Mouse (Mus musculus) activated CD4-positive, CD25-positive, alpha-beta regulatory T cell, adult 4 months (primary cell): ENCODE results near the gene B3glct. TPM values are rescaled to one million over a fixed set of nuclear protein-coding genes. Genes with fewer than 3 reads are reported as not detected.

Source experiments
- ATAC-seq: one replicate; pipeline ENCODE4 v1.8.0; 2017
- polyA plus RNA-seq, 2 experiments: library from polyadenylated mRNA; unstranded; fragments of 100-300 nt; shearing (Covaris generic); gene quantifications; one replicate each; pipeline ENCODE4 v1.2.1; 2017

The B3glct gene
- polyA plus RNA-seq, 2 experiments from 2014 or later = 2.4 to 2.9 TPM

GRCm38 (mm10) chr5:149751861-149752260 lies 73.8 kb downstream of the B3glct start:
- ATAC-seq = no peak

DNA sequence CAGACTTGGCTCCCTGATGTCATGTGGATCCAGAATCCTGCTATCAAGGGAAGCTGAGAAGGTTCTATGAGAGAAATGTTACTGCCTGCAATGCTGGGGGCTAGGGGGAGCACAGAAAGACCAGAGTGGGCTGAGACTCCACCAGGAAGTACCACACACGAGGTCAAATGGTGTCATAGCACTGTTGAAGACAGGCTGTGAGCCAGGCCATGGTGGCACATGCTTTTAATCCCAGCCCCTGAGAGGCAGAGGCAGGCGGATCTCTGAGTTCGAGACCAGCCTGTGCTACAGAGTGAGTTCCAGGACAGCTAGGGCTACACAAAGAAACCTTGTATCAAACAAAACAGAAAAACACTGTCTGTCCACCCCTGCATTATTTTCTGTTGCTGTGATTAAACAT lies 75.0 kb downstream of the B3glct start:
- no peak for ATAC-seq

DNA sequence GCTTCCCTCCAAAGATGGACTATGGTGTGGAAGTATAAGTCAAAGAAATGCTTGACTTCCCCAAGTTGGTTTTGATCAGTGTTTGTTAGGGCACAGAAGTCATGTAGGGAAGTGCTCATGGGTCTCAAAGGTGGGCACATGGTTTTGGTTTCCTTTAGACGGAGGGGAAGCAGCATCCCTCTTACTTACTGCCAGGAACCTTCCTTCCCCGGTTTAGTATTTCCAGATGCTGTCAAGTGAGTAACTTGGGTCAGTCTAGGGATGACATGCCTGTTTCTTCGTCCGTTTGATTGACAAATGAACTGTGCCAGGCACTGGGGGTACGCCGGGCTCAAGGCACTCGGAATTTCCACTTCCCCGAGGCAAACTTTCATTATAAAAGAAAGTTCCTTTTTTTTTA lies 89.1 kb downstream of the B3glct start:
- no peak for ATAC-seq

DNA sequence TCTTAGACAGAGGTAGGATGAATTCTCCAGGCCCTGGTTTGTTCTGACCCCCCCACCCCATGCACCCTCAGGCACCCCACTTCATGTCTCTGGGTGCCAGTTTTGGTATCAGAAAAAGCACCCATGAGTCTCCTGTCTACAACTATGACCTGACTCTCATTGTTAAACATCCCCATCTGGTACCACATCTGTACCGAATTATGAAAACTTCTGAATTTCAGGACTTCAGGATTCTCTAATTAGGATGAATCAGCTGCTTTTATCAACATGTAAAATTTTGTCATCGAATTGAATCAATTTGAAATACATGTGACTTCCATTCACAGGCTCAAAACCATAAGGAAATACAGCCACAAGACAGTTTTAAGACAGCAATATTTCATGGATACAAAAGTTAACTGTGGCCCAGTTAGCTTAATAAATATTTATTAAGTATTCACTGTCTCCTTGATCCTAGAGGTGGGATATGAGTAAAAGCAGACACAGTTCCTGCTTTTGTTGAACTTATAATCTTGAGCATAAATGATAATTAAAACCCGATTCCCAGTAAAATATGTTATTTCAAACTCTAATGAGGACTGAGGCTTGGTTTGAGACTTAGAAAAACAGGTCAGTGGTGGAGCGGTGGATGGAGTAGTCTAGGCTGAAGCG lies 89.7 kb downstream of the B3glct start:
- no peak for ATAC-seq

GRCm38 (mm10) chr5:149769666-149770065 lies 91.6 kb downstream of the B3glct start:
- ATAC-seq = no peak

DNA sequence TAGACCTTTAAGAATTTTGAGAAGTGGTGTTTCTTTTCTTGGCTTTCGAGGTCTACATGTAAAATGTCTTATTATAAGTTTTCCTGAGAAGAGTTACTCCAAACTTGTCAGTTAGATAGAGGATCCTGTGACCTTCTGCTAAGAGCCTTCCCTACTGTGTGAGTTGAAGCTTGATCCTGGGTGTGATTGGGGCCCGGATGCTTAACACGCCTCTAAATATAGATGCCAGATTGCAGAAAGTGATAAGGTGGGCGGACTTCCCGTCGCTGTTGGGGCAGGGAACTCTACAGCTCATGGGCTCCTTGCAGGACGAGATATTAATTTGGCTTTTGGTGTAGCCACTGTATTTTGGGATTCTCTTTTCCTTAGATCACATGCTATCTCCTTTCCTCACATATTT lies 98.0 kb downstream of the B3glct start:
- peak; percentile 68 for ATAC-seq

DNA sequence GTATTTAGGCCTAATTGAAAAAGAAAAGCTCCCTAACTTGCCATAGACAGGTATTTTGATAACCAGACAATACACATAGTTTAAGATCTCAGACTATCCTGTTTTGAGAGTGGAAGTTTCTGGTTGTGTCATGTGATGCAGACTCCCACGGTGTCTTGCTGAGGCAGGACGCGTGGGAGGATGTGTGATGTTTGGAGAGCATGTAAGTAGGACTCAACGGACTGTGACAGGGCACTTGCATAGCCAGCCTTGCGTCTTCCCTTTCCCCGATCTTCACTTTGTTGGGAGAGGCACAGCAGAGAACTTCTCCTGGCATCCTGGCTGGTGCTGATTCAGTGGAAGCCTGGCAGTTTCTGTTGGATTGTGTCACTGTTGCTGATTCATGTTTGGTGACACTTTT lies 101.7 kb downstream of the B3glct start:
- peak; percentile 52 for ATAC-seq

DNA sequence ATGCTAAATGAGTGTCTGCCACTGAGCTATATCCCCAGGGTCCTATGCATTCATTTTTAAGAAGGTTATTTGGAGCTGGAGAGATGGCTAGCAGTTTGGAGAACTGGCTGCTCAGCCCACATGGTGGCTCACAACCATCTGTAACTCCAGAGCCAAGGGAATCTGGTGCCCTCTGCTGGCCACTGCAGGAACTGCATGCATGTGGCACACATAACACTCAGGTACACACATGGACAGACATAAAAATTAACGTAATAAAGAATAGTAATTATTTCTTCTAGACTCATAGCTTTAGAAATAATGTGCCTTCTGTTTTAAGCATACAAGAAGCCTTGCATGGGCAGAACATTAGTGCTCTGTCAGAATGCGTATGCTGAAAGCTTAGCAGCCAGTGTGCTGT lies 102.4 kb downstream of the B3glct start:
- no peak for ATAC-seq

DNA sequence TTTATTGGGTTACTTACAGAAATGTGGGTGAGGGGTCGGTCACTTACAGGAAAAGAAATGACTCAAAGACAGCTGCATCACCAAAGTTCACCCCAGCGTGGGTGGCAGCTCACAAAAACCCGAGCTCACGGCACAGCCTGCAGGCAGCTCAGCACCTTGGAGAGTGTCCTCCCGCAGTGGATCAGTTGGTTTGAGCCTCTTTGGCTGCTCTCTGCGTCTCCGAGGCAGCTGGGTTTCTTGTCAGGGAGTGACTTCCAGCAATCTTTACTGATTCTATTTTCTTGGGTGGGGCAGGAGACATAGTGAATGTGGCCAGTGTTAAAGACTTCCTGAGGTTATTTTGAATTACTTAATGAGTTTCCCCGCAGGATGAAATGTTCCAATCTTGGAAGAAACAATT lies 112.1 kb downstream of the B3glct start:
- ATAC-seq = no peak

DNA sequence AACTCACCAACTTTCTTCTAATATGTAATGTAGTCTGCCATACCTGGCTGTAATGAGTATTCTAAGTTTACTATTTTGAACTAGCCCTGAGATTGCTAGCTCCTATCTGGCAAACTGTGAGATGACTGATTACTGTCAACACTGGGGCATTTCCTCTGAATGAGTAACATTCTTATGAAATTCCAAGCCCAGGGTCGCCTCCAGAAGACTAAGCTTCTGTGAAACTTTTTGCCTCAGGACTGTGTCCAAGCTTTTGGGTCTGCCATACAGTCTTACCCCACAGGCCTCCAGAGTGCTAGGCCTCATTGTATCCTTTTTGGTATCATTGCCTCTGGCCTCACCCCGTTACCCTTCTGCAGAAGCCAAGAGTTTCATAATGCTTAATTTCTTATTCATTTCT lies 132.0 kb downstream of the B3glct start:
- ATAC-seq = no peak

DNA sequence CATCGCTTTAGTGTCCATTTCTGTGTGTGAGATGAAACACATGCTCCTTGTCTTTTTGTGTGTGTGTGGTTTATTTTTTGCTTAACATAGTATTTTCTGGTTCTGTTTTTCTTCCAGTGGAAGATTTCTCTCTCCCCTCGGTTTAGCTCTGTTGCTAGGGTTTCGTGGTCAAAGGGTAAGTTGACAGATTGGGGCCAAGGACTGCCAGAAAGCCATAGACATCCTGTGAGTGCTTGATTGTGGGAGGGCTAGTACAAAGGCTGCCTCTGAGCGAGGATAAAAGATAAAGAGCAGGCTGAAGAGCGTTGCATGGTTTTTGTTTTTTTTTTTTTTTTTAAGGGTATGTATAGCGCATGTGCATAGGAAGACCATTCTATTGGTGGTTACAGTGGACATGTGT lies 133.8 kb downstream of the B3glct start:
- no peak for ATAC-seq

Other genes with a start within 250 kb of the B3glct start
- gene Tex26, start 238.6 kb upstream of the B3glct start, polyA plus RNA-seq = not detected
- not detected for gene Wdr95, start 149.6 kb upstream of the B3glct start, polyA plus RNA-seq
- gene Hsph1, start 41.9 kb upstream of the B3glct start, polyA plus RNA-seq = 10 to 100 TPM; 25.6 to 27.9 TPM